Mouse (Mus musculus): ENCODE data around the gene Hsd17b1.

DNA sequence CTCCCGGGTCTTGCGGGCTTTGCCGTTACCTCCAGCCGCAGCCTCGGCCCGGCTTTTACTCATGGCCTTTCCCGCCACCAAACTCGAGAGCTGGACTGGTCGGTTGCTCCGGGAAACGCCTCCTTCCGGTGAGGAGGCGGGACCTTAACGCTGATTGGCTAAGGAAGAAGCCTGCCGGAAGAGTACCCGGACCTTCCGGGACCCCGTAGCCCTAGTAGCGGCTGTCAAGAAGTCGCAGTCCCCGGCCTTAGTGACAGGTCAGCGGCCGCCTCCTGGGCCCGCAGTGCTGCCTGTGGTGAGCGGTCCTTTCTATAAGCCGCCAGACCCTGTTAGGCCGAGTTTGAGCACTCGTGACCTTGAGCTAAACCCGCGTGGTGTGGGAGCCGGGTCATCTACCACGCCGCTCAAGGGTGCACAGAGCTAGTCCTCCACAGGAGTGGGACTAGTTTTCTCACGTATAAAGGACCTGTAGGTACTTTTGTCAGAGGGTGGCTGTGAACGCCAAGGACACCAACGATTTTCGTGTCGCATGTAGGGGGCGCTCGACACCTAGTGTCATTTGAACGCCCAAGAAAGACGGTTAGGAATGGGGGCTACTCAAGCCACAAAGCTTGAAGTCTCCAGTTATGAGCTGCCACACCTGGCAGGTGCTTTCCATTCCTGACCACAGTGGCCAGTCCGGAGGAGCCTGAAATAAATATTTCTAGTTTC is 17.3 kb downstream of the Hsd17b1 start, which contains the start of gene Psmc3ip:
- TF ChIP-seq CTCF (IDR thresholded peaks at IDR 0.05; ENCODE audit: control insufficient read depth, insufficient read depth, insufficient read length): peak; percentile 31
- no peak for TF ChIP-seq MYOG (IDR thresholded peaks at IDR 0.05; ENCODE audit: control insufficient read depth, extremely low read depth, insufficient read length)
- peak; percentile 93 for TF ChIP-seq MAX (IDR thresholded peaks at IDR 0.05)
